Mouse (Mus musculus): Measurements from ENCODE around the gene Sorl1. TPM values are rescaled to one million over a fixed set of nuclear protein-coding genes. Genes with fewer than 3 reads are reported as not detected.

The Sorl1 gene
- polyA plus RNA-seq, 1 experiment from 2014 or later = 2.3 TPM

DNA sequence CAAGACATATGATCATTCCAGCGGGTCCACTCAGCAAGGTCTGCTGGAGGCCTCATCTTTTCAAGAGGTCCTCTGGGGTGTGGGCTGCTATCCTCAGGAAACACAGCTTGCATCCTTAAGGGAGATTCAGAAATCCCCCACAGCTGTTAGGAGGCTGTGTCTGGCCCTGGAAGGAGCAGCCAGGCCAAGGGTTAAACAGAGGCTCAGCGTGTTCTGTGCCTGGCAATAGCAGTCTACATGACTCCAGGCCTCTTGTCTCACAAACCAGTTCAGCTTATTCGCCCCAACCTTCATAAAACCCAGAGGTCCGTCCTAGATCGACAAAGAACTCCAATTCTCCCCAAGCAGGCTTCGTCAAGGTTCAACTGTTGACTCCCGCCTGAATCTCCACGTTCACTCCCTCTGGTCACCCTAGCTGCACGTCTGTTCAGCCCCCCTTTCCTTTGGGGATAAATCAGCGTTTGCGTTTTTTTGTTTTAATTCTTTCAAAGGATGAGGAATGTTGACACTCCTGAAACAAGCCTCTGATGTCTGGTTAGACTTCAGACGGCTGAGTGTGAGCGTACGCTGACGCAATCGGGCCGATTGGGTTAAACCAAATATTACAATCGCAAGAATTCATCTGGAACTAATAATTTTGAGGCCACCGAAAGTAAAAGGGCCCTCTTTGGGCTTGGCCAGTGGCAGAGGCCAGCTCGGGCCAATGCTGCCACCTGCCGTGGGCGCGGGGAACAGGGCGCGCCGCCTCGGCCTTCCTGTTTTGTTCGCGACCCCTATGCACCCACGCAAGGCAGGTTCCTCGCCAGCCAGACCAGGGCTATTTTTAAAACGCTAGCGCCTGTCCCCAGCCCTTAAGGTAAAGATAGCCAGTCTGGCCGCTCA is 173.7 kb downstream of the Sorl1 start:
- Histone ChIP-seq H3K9me3 (replicated peaks) (no peaks in the 10 kb centered on the region), H3K36me3 (no peaks in the 10 kb centered on the region), H3K4me1 (peaks cover 54% of the 10 kb centered on the region), H3K4me3 (peak overlapping the region; percentile 55), H3K27me3 (ENCODE audit: low read depth, poor library complexity, severe bottlenecking) (no peaks in the 10 kb centered on the region; the same call in 1 of the 2 replicates), H3K27ac (replicated peaks) (peak overlapping the region; percentile 92)
- peak; percentile 89 for DNase-seq (ENCODE audit: low spot score)
- 6% methylated on average over 34 of the region's 34 CpGs for WGBS

DNA sequence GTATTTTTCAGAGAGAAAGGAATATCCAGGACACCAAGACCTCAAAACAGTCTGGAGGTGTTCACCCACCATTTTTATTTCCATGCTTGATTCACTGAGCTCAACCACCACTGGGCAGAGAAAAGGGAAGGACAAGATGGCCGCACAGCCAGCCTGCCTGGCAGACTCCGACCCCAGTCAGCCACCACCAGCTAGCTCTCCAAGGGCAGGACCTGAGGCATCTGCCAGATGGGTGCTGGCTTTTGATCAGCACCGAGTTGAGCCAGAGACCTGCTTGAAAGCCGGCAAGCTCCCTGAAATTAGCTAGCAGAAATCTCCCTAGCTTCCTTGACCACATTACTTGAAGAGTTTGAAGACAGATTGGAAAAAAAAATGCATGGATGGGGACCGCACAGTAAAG is 174.6 kb downstream of the Sorl1 start:
- peak overlapping the region; percentile 92 for H3K27ac ChIP-seq (replicated peaks)
- H3K36me3 ChIP-seq = no peaks in the 10 kb centered on the region
- 78% methylated on average over 5 of the region's 5 CpGs for WGBS
- H3K4me1 ChIP-seq = peaks cover 54% of the 10 kb centered on the region
- DNase-seq (ENCODE audit: low spot score) = no peak
- H3K9me3 ChIP-seq (replicated peaks) = no peaks in the 10 kb centered on the region
- H3K4me3 ChIP-seq = no peak overlapping the region
- peaks cover 4% of the 10 kb centered on the region; the same call in 1 of the 2 replicates for H3K27me3 ChIP-seq (ENCODE audit: low read depth, poor library complexity, severe bottlenecking)

DNA sequence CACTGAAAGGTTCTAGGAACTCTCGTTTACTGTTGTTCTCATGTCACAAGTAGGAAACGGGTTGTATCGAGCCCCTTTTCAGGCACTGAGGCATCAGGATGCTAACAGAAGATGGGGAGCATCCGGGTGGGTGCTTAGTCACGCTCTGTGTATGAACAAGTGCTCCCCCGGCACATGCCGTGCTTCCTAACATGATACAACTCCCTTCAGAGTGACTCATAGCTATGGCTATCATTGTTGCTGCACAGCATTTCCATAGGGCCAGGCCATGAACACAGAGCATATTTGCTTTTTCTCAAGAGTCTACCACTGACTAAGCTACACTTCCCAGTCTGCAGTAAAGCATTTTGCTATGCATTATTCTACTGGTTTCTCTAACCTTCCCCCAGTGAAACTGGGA is 179.1 kb downstream of the Sorl1 start:
- no peaks in the 10 kb centered on the region for H3K36me3 ChIP-seq
- H3K27ac ChIP-seq (replicated peaks) = no peak overlapping the region
- no peaks in the 10 kb centered on the region for H3K9me3 ChIP-seq (replicated peaks)
- DNase-seq (ENCODE audit: low spot score) = no peak
- H3K27me3 ChIP-seq (ENCODE audit: low read depth, poor library complexity, severe bottlenecking) = 0 out of 2 replicates have a peak, but pooled peaks cover 4% of the 10 kb centered on the region
- WGBS = 91% methylated on average over 7 of the region's 7 CpGs
- no peak overlapping the region for H3K4me3 ChIP-seq
- H3K4me1 ChIP-seq = peaks cover 12% of the 10 kb centered on the region

DNA sequence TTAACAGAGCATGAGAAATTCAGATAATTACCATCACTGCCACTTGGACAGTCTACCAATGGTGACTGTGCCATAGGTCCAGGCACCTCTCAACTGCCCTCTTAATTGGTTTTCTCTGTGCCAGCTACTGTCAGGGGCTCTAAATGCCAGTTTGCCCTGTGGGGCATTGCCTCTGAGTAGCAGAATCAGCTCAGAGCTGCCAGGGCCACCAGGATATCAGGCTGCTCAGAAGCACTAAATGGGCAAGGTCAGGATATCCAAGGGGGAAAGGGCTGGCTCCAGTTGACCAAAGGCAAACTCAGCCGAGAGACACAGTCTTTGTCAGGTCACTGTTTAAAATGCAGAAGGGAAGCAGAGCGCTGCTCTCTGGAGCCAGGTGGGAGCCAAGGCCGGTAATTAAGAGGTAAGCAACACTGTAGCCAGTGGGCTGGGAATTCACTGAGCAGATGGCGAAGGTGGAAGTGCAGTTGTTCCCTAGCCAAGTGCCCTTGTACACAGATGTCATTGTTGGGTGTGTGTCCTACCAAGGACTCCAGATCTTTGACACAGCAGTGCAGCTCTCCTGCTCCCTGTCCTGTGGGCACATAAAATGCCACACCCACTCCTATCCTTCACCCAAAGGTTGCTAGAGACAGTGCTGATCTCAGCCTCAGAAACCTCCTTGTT is 181.0 kb downstream of the Sorl1 start:
- DNase-seq (ENCODE audit: low spot score) = no peak
- Histone ChIP-seq H3K9me3 (replicated peaks) (no peaks in the 10 kb centered on the region), H3K27me3 (ENCODE audit: low read depth, poor library complexity, severe bottlenecking) (0 out of 2 replicates have a peak, but pooled peaks cover 4% of the 10 kb centered on the region), H3K27ac (replicated peaks) (no peak overlapping the region), H3K4me1 (peaks cover 10% of the 10 kb centered on the region), H3K4me3 (no peak overlapping the region), H3K36me3 (no peaks in the 10 kb centered on the region)
- 76% methylated on average over 4 of the region's 4 CpGs for WGBS

DNA sequence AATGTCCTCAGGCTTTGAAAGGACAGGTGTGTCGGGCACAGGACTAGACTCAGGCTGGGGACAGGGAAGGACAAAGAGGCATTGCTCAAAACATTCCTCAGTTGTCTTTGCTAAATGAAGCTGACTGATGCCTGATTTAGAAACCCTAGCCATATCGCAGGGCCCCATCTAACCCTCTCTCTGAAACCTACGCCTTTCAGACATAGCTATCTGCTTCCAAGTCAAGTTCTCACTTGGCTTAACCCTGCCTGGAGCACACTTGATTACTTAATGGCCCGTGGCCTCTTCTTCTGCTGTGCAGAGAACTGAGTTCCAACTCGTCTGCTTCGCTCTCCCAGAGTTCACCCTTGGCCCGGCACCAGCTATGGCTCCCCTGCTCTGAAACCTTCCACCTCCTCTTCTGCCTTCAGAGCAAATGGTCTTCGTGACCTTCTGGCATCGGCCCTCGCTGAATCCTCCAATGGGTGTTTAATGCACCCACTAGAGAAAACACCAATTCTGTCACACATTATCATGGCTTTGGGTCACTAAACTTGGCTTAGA is 183.7 kb downstream of the Sorl1 start:
- Histone ChIP-seq H3K4me1 (peaks cover 33% of the 10 kb centered on the region), H3K27ac (replicated peaks) (no peak overlapping the region), H3K27me3 (ENCODE audit: low read depth, poor library complexity, severe bottlenecking) (0 out of 2 replicates have a peak, but pooled peaks cover 4% of the 10 kb centered on the region), H3K9me3 (replicated peaks) (no peaks in the 10 kb centered on the region), H3K4me3 (no peak overlapping the region), H3K36me3 (no peaks in the 10 kb centered on the region)
- 88% methylated on average over 10 of the region's 10 CpGs for WGBS
- no peak for DNase-seq (ENCODE audit: low spot score)

DNA sequence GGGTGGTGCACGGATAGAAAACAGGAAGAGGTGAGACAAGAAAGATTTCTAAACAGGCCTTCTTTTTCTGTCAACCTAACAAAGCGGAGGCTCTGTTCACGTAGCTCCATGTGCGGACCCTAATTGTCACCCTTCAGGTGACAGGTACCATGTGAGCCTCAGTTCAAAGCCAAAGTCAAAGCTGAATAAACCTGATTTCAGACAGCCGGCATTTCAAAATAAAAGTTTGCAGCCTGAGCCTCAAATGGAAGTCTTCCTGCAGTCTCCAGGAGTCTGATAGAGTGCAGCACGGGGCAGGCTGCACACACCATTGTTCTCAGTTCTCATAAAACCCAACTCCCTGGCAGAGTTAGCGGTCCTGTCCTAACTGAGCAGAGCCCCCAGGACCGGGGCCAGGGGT is 185.6 kb downstream of the Sorl1 start:
- Histone ChIP-seq H3K4me3 (no peak overlapping the region), H3K4me1 (peaks cover 44% of the 10 kb centered on the region), H3K27ac (replicated peaks) (peak overlapping the region; percentile 72), H3K27me3 (ENCODE audit: low read depth, poor library complexity, severe bottlenecking) (peaks cover 11% of the 10 kb centered on the region), H3K36me3 (no peaks in the 10 kb centered on the region), H3K9me3 (replicated peaks) (no peaks in the 10 kb centered on the region)
- 68% methylated on average over 8 of the region's 8 CpGs for WGBS
- DNase-seq (ENCODE audit: low spot score) = no peak

DNA sequence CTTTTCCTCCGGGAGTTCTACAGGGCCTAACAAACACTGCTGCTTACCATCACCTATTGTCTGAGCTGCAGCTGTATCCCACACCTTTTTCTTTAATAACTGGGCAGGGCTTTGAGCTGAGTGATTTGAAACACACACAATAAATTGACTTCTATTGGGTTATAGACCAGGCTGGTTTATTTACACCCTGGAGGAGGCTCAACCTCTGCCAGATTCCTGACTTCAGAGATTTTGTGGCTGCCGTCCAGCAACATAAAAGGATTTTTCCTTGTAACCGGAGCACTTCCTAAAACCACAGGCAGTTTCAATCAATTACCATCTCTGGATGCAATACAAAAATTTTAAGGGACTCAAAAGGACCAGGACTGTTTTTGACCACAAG is 186.1 kb downstream of the Sorl1 start:
- no peak for DNase-seq (ENCODE audit: low spot score)
- 45% methylated on average over 3 of the region's 3 CpGs for WGBS
- H3K27me3 ChIP-seq (ENCODE audit: low read depth, poor library complexity, severe bottlenecking) = peaks cover 11% of the 10 kb centered on the region
- H3K9me3 ChIP-seq (replicated peaks) = no peaks in the 10 kb centered on the region
- no peak overlapping the region for H3K4me3 ChIP-seq
- H3K27ac ChIP-seq (replicated peaks) = peak overlapping the region; percentile 72
- H3K4me1 ChIP-seq = peaks cover 41% of the 10 kb centered on the region
- H3K36me3 ChIP-seq = no peaks in the 10 kb centered on the region

DNA sequence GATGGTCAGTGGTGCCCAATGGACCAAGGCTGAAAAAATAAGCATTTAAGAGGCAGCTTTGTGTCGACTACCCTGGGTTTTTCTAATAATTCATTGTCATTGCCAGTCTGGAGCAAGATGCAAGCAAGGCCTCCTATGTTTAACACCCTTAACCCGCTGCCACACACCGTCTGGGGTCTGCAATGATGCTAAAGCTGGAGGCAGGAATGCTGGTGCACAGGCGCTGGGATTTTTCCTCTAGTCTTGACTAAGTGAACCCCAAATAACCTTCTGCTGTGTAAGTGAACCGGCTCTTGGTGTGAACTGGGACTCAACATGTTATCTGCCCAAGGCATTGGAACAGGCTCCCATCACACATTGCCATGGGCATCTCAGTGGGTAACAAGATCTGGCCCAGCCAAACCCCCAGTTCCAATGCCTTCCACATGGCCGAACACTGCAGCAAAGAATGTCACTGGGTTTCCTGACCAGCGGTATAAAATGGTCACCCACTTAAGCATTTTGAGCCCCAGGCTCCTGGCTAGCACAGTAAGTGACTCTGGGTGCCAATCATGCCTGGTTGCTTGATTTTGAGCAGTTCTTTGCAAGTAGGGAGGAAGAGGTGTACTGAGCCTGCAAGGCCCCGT is 186.6 kb downstream of the Sorl1 start:
- Histone ChIP-seq H3K4me3 (no peak overlapping the region), H3K36me3 (no peaks in the 10 kb centered on the region), H3K9me3 (replicated peaks) (no peaks in the 10 kb centered on the region), H3K4me1 (peaks cover 41% of the 10 kb centered on the region), H3K27ac (replicated peaks) (peak overlapping the region; percentile 72), H3K27me3 (ENCODE audit: low read depth, poor library complexity, severe bottlenecking) (peaks cover 11% of the 10 kb centered on the region)
- no peak for DNase-seq (ENCODE audit: low spot score)
- 73% methylated on average over 8 of the region's 8 CpGs for WGBS

DNA sequence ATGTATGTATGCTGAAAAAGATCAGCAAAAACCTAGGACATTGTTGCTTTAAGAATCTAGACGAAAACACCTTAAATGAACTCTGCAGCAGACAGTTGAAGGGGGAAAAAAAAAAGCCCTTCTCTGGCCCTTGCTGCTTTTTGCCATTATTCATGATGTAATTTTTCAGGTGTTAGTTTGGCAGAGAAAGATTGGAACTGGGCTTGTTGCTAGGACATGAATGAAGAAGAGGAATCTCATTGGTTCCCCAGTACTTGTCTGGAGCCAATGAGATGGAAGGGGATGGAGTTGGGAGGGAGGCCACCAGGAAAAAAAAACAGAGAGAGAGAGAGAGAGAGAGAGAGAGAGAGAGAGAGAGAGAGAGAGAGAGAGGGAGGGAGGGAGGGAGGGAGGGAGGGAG is 187.5 kb downstream of the Sorl1 start:
- no peaks in the 10 kb centered on the region for H3K36me3 ChIP-seq
- WGBS = 29% methylated on average over 1 of the region's 1 CpGs
- H3K27me3 ChIP-seq (ENCODE audit: low read depth, poor library complexity, severe bottlenecking) = peaks cover 11% of the 10 kb centered on the region
- H3K9me3 ChIP-seq (replicated peaks) = no peaks in the 10 kb centered on the region
- no peak for DNase-seq (ENCODE audit: low spot score)
- H3K4me3 ChIP-seq = no peak overlapping the region
- H3K27ac ChIP-seq (replicated peaks) = no peak overlapping the region
- peaks cover 41% of the 10 kb centered on the region for H3K4me1 ChIP-seq

DNA sequence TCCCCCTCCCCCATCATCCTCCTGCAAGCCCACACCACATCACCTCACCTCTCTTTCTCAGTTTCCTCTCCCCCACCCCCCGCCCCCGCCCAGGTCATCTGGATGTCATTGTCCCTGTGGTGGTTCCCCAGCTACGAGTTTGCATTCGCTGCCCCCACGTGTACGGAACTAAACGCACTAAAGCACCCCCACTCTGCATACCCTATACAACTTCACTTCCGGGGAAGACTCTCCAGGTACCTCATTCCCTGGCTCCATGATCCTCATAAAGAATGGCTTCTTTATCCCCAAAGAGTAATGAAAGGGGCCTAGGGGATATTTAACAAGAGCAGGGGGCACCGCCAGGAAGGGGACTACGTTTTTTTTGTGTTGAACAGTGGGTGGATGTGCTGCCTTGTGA is 188.1 kb downstream of the Sorl1 start:
- Histone ChIP-seq H3K9me3 (replicated peaks) (no peaks in the 10 kb centered on the region), H3K4me3 (peak overlapping the region; percentile 55), H3K36me3 (no peaks in the 10 kb centered on the region), H3K4me1 (peaks cover 41% of the 10 kb centered on the region), H3K27me3 (ENCODE audit: low read depth, poor library complexity, severe bottlenecking) (peaks cover 11% of the 10 kb centered on the region), H3K27ac (replicated peaks) (peak overlapping the region; percentile 95)
- no peak for DNase-seq (ENCODE audit: low spot score)
- 1% methylated on average over 10 of the region's 10 CpGs for WGBS

DNA sequence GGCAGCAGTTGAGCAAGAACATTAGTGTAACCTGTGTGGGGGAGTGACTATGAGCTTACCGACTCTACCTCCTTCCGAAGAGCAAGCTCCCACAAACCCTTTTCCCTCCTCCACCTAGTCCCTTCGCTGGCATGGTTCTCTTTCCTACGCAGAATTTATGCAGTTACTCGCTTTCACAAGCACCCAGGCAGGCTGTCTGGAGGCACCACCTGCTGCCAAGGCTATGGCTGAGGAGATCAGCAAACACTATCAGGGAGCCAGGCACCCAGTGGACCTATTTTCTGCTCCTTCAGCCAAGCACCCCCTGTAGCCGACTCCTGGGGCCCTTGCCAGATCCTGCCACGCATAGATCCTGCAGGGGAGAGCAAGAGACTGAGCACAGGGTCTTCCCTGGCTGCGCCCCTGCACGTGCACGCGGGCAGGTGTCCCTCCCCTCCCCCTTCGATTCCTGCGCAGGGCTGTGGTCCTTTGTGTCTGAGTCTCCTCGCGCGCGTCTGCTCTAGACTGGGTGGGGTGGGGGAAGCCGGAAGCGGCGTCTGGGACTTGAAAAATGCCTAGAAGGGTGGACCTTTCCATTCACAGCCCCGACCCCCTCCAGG is 188.6 kb downstream of the Sorl1 start:
- H3K27ac ChIP-seq (replicated peaks) = peak overlapping the region; percentile 95
- H3K4me3 ChIP-seq = peak overlapping the region; percentile 55
- peak; percentile 79 for DNase-seq (ENCODE audit: low spot score)
- peaks cover 41% of the 10 kb centered on the region for H3K4me1 ChIP-seq
- no peaks in the 10 kb centered on the region for H3K36me3 ChIP-seq
- H3K9me3 ChIP-seq (replicated peaks) = no peaks in the 10 kb centered on the region
- WGBS = 1% methylated on average over 21 of the region's 21 CpGs
- H3K27me3 ChIP-seq (ENCODE audit: low read depth, poor library complexity, severe bottlenecking) = peaks cover 11% of the 10 kb centered on the region

DNA sequence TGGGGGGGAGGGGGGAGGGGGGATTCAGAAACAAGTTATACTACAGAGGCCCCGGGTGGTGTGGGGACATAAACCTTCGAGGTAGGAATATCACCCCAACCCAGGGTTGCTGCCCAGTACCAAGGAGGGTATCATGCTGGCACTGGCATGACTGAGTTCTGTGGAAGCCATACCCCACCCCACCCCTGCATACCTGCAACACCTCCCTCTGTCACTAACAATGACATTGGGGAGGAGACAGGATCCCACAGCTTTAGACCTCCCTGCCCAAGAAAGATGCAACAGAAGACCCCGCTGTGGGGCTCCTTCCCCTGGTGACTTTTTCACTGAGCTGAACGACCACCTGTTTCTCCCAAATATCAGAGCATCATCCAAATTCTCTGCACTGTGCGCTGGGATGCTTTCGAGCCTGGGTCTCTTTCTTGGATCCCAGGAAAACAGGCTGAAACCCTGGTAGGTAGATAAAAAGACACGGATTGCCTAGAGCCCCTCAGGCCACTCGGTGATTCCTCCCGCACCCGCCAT is 189.2 kb downstream of the Sorl1 start:
- H3K9me3 ChIP-seq (replicated peaks) = no peaks in the 10 kb centered on the region
- 17% methylated on average over 10 of the region's 10 CpGs for WGBS
- peak overlapping the region; percentile 95 for H3K27ac ChIP-seq (replicated peaks)
- peaks cover 11% of the 10 kb centered on the region for H3K27me3 ChIP-seq (ENCODE audit: low read depth, poor library complexity, severe bottlenecking)
- H3K36me3 ChIP-seq = no peaks in the 10 kb centered on the region
- DNase-seq (ENCODE audit: low spot score) = no peak
- peak overlapping the region; percentile 55 for H3K4me3 ChIP-seq
- H3K4me1 ChIP-seq = peaks cover 41% of the 10 kb centered on the region
